ENCODE assay signal across 8 mouse cellular contexts in genomic region chr4:45407001-45407702, GRCm38 (mm10). TPM values are rescaled to one million over a fixed set of nuclear protein-coding genes. Genes with fewer than 3 reads are reported as not detected.
DNase-seq lines count a peak whose midpoint lies in the region; ATAC-seq and TF ChIP-seq lines count a peak whose summit lies in the region.

No protein-coding gene starts in this region.

- peak overlapping the region; percentile 98; the same call in 1 of the 2 replicates for H3K27ac ChIP-seq in kidney, postnatal 0 days
- no peak overlapping the region for H3K27ac ChIP-seq in embryonic facial prominence, embryonic 12.5 days
- H3K27ac ChIP-seq in intestine, postnatal 0 days (ENCODE audit: low read depth, low read length): 0 out of 2 replicates have a peak overlapping the region, but pooled peaks have one; percentile 11
- H3K27ac ChIP-seq in neural tube, embryonic 12.5 days: no peak overlapping the region

- no peaks in the 10 kb centered on the region for H3K27me3 ChIP-seq in kidney, postnatal 0 days (ENCODE audit: insufficient read depth, low read length)
- H3K27me3 ChIP-seq in embryonic facial prominence, embryonic 12.5 days: no peaks in the 10 kb centered on the region
- no peaks in the 10 kb centered on the region for H3K27me3 ChIP-seq in intestine, postnatal 0 days (replicated peaks; ENCODE audit: control insufficient read depth, insufficient read depth, low read length)
- H3K27me3 ChIP-seq in neural tube, embryonic 12.5 days (replicated peaks): no peaks in the 10 kb centered on the region

- peak overlapping the region; percentile 99; the same call in 1 of the 2 replicates for H3K9ac ChIP-seq in kidney, postnatal 0 days (ENCODE audit: low read depth, low read length)
- peak overlapping the region; percentile 90; the same call in 1 of the 2 replicates for H3K9ac ChIP-seq in embryonic facial prominence, embryonic 12.5 days
- peak overlapping the region; percentile 98; the same call in 1 of the 2 replicates for H3K9ac ChIP-seq in intestine, postnatal 0 days (ENCODE audit: low read depth, low read length)
- H3K9ac ChIP-seq in neural tube, embryonic 12.5 days: peak overlapping the region; percentile 95

- no peak for TF ChIP-seq CTCF in kidney, postnatal 0 days (IDR thresholded peaks at IDR 0.05; ENCODE audit: low read depth)
- TF ChIP-seq CTCF in intestine, postnatal 0 days (IDR thresholded peaks at IDR 0.05; ENCODE audit: low read depth): no peak

- peaks cover 17% of the 10 kb centered on the region for H3K36me3 ChIP-seq in kidney, postnatal 0 days (ENCODE audit: insufficient read depth, low read length)
- peaks cover 25% of the 10 kb centered on the region for H3K36me3 ChIP-seq in embryonic facial prominence, embryonic 12.5 days
- peaks cover 13% of the 10 kb centered on the region; the same call in 1 of the 2 replicates for H3K36me3 ChIP-seq in intestine, postnatal 0 days (ENCODE audit: control insufficient read depth, insufficient read depth)
- peaks cover 21% of the 10 kb centered on the region for H3K36me3 ChIP-seq in neural tube, embryonic 12.5 days

- DNase-seq in kidney, postnatal 0 days (ENCODE audit: low spot score): no peak
- no peak for DNase-seq in kidney, postnatal 14 days
- no peak for DNase-seq in embryo, embryonic 10 days (ENCODE audit: low spot score)
- DNase-seq in yolk sac, embryonic 10.5 days (ENCODE audit: low spot score): no peak
- no peak for DNase-seq in urinary bladder, postnatal 4 days (ENCODE audit: low spot score in 2 of 2)

- H3K4me1 ChIP-seq in kidney, postnatal 0 days (replicated peaks; ENCODE audit: insufficient read depth, low read length): peaks cover 10% of the 10 kb centered on the region; the same call in 1 of the 2 replicates
- H3K4me1 ChIP-seq in embryonic facial prominence, embryonic 12.5 days: peaks cover 15% of the 10 kb centered on the region
- H3K4me1 ChIP-seq in intestine, postnatal 0 days (replicated peaks; ENCODE audit: control insufficient read depth, insufficient read depth, low read length): peaks cover 8% of the 10 kb centered on the region; the same call in 1 of the 2 replicates
- H3K4me1 ChIP-seq in neural tube, embryonic 12.5 days: peaks cover 22% of the 10 kb centered on the region

- peak overlapping the region; percentile 87 for H3K4me2 ChIP-seq in kidney, postnatal 0 days (ENCODE audit: low read length)
- peak overlapping the region; percentile 69 for H3K4me2 ChIP-seq in embryonic facial prominence, embryonic 12.5 days (replicated peaks)
- peak overlapping the region; percentile 64 for H3K4me2 ChIP-seq in intestine, postnatal 0 days (replicated peaks; ENCODE audit: low read depth)
- H3K4me2 ChIP-seq in neural tube, embryonic 12.5 days (replicated peaks): peak overlapping the region; percentile 78

- peak overlapping the region; percentile 98 for H3K4me3 ChIP-seq in kidney, postnatal 0 days (replicated peaks; ENCODE audit: low read depth, low read length)
- peak overlapping the region; percentile 88 for H3K4me3 ChIP-seq in embryonic facial prominence, embryonic 12.5 days
- peak overlapping the region; percentile 95 for H3K4me3 ChIP-seq in intestine, postnatal 0 days (ENCODE audit: low read depth, low read length)
- H3K4me3 ChIP-seq in neural tube, embryonic 12.5 days: peak overlapping the region; percentile 69

- H3K9me3 ChIP-seq in kidney, postnatal 0 days (replicated peaks; ENCODE audit: low read length): no peaks in the 10 kb centered on the region
- no peaks in the 10 kb centered on the region for H3K9me3 ChIP-seq in embryonic facial prominence, embryonic 12.5 days
- H3K9me3 ChIP-seq in intestine, postnatal 0 days (ENCODE audit: control insufficient read depth): no peaks in the 10 kb centered on the region
- H3K9me3 ChIP-seq in neural tube, embryonic 12.5 days: no peaks in the 10 kb centered on the region

- no peak for ATAC-seq in kidney, postnatal 0 days (replicated peaks; ENCODE audit: low FRiP score, low read depth)
- ATAC-seq in embryonic facial prominence, embryonic 12.5 days (ENCODE audit: insufficient number of reproducible peaks, insufficient read depth, low FRiP score, low TSS enrichment): no peak
- ATAC-seq in intestine, postnatal 0 days: no peak
- no peak for ATAC-seq in neural tube, embryonic 12.5 days (ENCODE audit: low FRiP score, low read depth)

- WGBS in kidney, postnatal 0 days: 31% methylated on average over 5 of the region's 5 CpGs
- WGBS in embryonic facial prominence, embryonic 12.5 days: 61% methylated on average over 5 of the region's 5 CpGs
- 35% methylated on average over 5 of the region's 5 CpGs for WGBS in intestine, postnatal 0 days
- 64% methylated on average over 5 of the region's 5 CpGs for WGBS in neural tube, embryonic 12.5 days

RNA-seq across cellular contexts. Expression of gene Slc25a51, which starts 1.4 kb away (rescaled TPM):
- polyA plus RNA-seq in kidney, postnatal 0 days (2015; fragmentation: Nextera tagmentation; extraction: Ambion mirVana): 62.9 and 70.3 TPM in 2 replicates
- 79.8 and 80.5 TPM in 2 replicates for polyA plus RNA-seq in embryonic facial prominence, embryonic 12.5 days (2016; fragmentation: Nextera tagmentation; extraction: Ambion mirVana)
- polyA plus RNA-seq in intestine, postnatal 0 days (2015; fragmentation: Nextera tagmentation; extraction: Ambion mirVana): 39.7 and 40.9 TPM in 2 replicates
- 79.6 and 87.3 TPM in 2 replicates for polyA plus RNA-seq in neural tube, embryonic 12.5 days (2016; fragmentation: Nextera tagmentation; extraction: Ambion mirVana)

Comparison
In these comparisons a context has a peak if more than half of its experiments do, and no peak if none do; other contexts are left out.
1. H3K27ac ChIP-seq: peak in kidney, postnatal 0 days (single experiment) and intestine, postnatal 0 days (single experiment); none in embryonic facial prominence, embryonic 12.5 days (single experiment) and neural tube, embryonic 12.5 days (single experiment).
2. Peak in every context shown above with its lines, with median percentiles within 50 percentile points of each other: H3K4me2 ChIP-seq, H3K4me3 ChIP-seq and H3K9ac ChIP-seq.